Mouse (Mus musculus) brain, embryonic 14.5 days (tissue): ENCODE results near the gene Atoh1. TPM values are rescaled to one million over a fixed set of nuclear protein-coding genes. Genes with fewer than 3 reads are reported as not detected.

Experiments
- DNase-seq: peaks from one replicate; pipeline ENCODE4 v3.0.0-alpha.2; 2011; ENCODE audit warnings: low read depth
- CTCF ChIP-seq: fragments of 200-500 bp; IDR thresholded peaks from 2 replicates; pipeline ENCODE4 v1.5.1; 2012; ENCODE audit warnings: inconsistent platforms, mild to moderate bottlenecking, moderate library complexity, borderline replicate concordance; ENCODE audit not compliant: insufficient read depth, insufficient read length; ENCODE audit errors: extremely low read depth
- POLR2A ChIP-seq: fragments of 200-500 bp; IDR thresholded peaks from 2 replicates; pipeline ENCODE4 v1.6.1; 2012; ENCODE audit warnings: mild to moderate bottlenecking, inconsistent platforms, borderline replicate concordance; ENCODE audit not compliant: poor library complexity, insufficient read depth, insufficient read length, severe bottlenecking; ENCODE audit errors: extremely low read depth
- polyA plus RNA-seq: library from polyadenylated mRNA; depleted of rRNA; stranded (reverse); fragments of >200 nt; gene quantifications from 2 replicates; pipeline ENCODE4 v1.2.3, GENCODE M21; 2012; rRNA removed

Gene Atoh1
- 1.2 and 5.9 TPM in 2 replicates for polyA plus RNA-seq

- peak; percentile 76 for DNase-seq
- TF ChIP-seq POLR2A (no peak), CTCF (no peak)
Observed at GRCm38 (mm10) chr6:64728499-64729198, at the start of gene Atoh1. Atoh1 (plus strand) TSS chr6:64729125.

DNA sequence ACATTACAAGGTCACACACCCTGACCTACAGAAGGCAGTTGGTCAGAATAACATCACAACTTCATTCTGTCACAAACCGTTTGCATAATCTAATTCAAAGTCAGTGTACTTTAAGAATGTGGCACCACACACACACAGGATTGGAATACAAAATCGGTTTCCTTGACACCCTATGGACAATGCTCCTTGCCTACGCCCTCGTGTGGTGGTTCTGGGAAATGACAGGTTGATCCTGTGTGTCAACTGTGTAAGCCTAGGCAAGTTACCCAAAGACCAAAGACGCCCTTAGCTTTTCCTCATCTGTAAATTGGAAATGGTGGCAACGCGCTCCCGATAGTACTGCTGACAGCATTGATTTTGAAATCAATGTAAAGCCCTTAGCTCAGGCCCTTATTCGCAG is 45.0 kb upstream of the Atoh1 start:
- TF ChIP-seq POLR2A (no peak), CTCF (peak; percentile 64; the same call in 1 of the 2 replicates)
- DNase-seq: peak; percentile 59

DNA sequence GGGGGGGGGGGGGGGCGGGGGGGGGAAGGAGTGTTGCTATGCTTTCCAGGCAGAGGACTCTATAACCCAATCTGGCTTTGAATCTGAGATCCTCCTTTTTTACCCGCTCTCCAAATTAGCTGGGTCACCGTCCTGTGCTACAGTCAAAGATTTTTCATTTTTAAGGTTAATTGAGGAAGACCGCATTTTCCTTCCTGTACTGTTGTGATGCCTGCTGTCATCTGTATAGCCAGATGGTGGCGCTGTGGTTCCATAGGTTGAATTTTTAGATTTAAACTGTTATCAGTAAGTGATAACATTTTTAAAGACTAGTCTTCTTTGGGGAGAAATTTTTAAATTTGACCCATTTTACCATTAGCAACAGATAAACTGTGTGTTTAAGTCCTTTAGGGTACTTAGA is 44.0 kb upstream of the Atoh1 start:
- TF ChIP-seq CTCF: peak; percentile 68; the same call in 1 of the 2 replicates
- no peak for TF ChIP-seq POLR2A
- DNase-seq: peak; percentile 79

- peak; percentile 84 for DNase-seq
- TF ChIP-seq CTCF (no peak), POLR2A (no peak)
Observed at GRCm38 (mm10) chr6:64688181-64688944, 40.6 kb upstream of the Atoh1 start.

GRCm38 (mm10) chr6:64694688-64695087 is 34.2 kb upstream of the Atoh1 start:
- TF ChIP-seq POLR2A (no peak), CTCF (no peak)
- peak; percentile 17 for DNase-seq

DNA sequence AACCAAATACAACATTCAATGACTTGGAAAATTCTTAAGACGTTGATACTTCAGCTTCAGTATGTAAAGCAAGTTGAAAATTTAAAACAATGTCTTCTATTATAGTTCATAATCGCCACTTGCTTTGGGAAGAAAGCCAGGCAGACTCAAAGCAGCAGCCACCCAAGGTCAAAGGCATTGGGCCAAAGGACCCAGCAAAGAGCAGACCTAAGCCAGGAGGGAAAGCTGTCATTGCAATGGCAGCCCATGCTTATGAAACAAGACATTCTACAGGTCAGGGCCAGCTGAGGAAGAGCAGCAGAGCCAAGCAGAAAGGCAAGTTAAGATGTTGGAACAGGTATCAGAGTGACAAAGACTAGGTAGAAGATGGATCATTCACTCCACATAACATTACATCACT is 25.3 kb upstream of the Atoh1 start:
- no peak for DNase-seq
- TF ChIP-seq CTCF (no peak), POLR2A (no peak)

GRCm38 (mm10) chr6:64727751-64728403 is 1.0 kb upstream of the Atoh1 start:
- peak; percentile 49 for DNase-seq
- TF ChIP-seq CTCF (no peak), POLR2A (no peak)

DNA sequence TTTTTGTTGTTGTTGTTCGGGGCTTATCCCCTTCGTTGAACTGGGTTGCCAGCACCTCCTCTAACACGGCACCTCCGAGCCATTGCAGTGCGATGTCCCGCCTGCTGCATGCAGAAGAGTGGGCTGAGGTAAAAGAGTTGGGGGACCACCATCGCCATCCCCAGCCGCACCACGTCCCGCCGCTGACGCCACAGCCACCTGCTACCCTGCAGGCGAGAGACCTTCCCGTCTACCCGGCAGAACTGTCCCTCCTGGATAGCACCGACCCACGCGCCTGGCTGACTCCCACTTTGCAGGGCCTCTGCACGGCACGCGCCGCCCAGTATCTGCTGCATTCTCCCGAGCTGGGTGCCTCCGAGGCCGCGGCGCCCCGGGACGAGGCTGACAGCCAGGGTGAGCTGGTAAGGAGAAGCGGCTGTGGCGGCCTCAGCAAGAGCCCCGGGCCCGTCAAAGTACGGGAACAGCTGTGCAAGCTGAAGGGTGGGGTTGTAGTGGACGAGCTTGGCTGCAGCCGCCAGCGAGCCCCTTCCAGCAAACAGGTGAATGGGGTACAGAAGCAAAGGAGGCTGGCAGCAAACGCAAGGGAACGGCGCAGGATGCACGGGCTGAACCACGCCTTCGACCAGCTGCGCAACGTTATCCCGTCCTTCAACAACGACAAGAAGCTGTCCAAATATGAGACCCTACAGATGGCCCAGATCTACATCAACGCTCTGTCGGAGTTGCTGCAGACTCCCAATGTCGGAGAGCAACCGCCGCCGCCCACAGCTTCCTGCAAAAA is 496 bp downstream of the Atoh1 start:
- TF ChIP-seq CTCF: no peak
- no peak for TF ChIP-seq POLR2A
- DNase-seq: peak; percentile 65

GRCm38 (mm10) chr6:64730030-64730429 is 1.1 kb downstream of the Atoh1 start:
- TF ChIP-seq CTCF (no peak), POLR2A (no peak)
- DNase-seq: peak; percentile 40

- TF ChIP-seq POLR2A (no peak), CTCF (no peak)
- DNase-seq: peak; percentile 51
Observed at GRCm38 (mm10) chr6:64730506-64731020, 1.6 kb downstream of the Atoh1 start.

DNA sequence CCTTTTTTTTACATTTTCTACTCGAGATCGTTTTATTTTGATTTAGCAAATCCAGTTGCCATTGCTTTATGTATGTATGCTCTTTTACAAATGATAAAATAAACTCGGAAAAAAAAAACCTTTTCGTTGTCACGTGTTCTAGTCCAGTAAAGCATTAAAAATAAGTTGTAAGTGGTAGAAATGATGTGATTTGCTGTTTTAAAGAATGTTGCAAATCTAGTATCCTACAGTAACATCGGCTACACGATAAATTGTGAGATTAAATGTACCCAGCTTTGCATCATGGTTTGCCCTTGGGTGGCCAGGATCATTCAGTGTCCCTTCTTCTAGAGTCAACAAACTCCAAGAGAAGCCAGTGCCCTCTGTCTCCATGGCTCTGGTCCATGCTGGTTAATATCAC is 2.2 kb downstream of the Atoh1 start:
- peak; percentile 18 for DNase-seq
- TF ChIP-seq POLR2A (no peak), CTCF (no peak)

GRCm38 (mm10) chr6:64731621-64732320 is 2.8 kb downstream of the Atoh1 start:
- DNase-seq: peak; percentile 14
- TF ChIP-seq CTCF: no peak
- no peak for TF ChIP-seq POLR2A

GRCm38 (mm10) chr6:64733311-64733710 is 4.4 kb downstream of the Atoh1 start:
- no peak for DNase-seq

More at GRCm38 (mm10) chr6:64733311-64733710, 4.4 kb downstream of the Atoh1 start:
- TF ChIP-seq CTCF (no peak), POLR2A (no peak)
